Mouse (Mus musculus): ENCODE data around the gene Hist1h3c.

Gene Hist1h3c

DNA sequence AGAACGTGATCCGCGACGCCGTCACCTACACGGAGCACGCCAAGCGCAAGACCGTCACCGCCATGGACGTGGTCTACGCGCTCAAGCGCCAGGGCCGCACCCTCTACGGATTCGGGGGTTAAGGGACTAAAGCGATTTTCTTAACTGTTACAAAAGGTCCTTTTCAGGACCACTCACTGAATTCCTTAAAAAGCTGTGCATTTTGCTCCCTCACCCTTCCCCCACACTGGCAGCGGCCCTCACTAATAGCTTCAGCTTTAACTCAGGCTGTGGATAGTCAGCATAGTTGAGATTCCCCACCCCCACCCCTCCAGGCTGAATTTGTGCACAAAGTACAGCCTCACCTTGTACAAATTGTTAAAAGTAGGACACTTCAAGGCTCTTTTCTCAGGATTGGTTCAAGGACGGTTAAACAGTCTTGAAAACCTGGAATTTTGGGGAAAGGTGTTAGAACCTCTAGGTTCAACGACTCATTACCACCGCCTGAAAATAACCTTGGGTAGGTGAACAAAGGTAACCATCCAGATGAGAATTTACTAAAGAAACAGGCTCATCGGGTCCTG, 11.9 kb upstream of the Hist1h3c start:
- no peak for DNase-seq

DNA sequence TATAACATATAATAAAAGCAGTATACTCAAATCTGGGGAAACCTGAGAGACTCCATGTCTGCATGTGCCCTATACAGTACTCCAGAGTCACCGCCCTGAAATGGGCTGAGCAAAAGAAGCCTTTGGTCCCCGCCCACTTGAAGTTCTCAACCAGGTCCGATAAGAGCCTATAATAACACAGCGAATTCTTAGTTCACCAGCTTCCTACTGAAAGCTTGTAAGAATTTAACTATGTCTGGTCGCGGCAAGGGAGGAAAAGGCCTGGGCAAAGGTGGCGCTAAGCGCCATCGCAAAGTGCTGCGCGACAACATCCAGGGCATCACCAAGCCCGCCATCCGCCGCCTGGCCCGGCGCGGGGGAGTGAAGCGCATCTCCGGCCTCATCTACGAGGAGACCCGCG, 11.4 kb upstream of the Hist1h3c start, which contains the start of gene Hist1h4b:
Gene Hist1h4b, plus strand, starts transcription at position 224 of the 400 bp plus-strand sequence.
- peak; percentile 93 for DNase-seq

DNA sequence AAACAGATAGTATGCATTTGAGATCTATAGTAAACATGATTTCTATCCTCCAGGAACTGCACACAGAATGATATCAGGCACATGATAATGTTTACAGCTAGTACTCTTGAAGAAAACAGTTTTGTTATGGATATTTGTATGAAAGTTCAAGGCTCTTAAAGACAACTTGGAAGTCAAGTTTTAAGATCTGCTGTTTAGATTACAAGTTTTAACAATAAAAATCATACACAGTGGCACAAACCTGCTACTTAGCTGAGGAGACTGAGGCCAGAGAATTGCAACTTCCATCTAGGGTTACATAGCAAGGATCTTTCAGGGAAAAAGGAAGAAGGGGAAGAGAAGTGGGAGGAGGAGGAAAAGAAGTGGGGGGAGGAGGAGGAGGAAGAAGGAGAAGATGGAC, 9.6 kb upstream of the Hist1h3c start:
- no peak for DNase-seq

DNA sequence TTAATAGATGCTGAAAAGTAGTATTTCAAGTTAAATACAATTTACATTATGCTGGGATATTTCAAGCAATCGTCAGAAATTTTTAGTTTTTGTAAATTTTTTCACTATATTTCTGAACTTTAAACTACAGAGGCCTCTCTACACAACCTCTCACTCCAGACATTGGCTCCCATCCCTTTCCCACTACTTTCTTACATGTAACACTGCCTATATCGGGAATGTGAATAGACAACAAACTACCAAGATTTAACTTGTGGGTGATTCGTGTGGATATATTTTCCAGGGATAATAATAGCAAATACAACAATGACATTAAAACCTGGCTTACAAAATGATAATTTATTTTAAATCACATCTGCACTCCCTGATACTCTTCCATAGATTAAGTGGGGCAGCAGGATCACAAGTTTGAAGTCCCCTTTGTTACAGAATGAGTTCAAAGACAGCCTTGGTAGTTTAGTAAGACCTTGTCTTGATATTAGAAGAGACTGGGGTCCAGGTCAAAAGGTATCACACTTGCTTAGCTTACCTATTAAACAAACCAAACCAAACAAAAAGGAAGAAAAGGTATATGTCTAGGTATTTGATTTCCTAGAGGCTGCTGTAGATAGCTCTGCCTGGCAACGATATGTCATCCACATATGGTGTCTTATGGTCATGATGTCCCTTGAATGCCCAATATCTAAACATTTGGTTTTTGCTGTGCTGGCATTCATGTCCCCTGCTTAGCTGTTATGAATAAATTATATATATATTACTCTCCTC, 8.1 kb upstream of the Hist1h3c start:
- no peak for DNase-seq

GRCm38 (mm10) chr13:23752742-23753172, 7.4 kb upstream of the Hist1h3c start:
- DNase-seq, result no peak

DNA sequence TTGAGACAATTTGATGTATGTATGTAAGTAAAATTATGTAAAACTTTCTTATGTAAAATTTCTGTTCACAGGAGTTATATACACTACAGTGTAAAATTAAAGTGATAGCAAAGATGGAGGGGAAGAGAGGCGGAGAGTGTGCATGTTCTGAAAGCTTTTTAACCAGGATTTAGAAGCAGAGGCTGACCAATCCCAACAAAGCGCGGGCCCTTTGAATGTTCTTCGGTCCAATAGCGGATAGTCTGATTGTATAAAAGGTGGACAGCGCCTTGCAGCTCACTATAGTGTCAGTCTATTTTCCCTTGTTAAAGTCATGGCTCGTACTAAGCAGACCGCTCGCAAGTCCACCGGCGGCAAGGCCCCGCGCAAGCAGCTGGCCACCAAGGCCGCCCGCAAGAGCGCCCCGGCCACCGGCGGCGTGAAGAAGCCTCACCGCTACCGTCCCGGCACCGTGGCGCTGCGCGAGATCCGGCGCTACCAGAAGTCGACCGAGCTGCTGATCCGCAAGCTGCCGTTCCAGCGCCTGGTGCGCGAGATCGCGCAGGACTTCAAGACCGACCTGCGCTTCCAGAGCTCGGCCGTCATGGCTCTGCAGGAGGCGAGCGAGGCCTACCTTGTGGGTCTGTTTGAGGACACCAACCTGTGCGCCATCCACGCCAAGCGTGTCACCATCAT, 6.8 kb upstream of the Hist1h3c start, which contains the start of gene Hist1h3b:
Gene Hist1h3b, plus strand, starts transcription at position 201 of the 675 bp plus-strand sequence.
- peak; percentile 92 for DNase-seq

DNA sequence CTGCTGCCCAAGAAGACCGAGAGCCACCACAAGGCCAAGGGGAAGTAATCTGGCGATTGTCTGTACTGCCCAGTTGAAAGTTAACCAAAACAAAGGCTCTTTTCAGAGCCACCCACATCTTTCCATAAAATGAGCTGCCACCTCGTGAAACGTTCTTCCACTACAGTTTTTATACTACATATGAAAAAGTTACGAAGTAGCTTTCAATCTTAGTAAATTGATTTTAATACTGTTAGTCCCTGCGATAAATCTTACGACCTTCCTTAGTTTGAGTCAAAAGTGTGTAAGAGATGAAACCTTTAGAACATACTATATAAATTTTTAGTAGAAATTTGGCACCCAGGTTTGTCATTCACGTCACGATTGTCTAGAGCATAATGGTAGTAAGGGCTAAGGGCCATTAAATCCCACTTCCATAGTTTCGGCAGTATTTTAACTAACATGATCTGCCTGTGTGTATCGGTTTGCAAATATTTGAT, 6.1 kb upstream of the Hist1h3c start:
- no peak for DNase-seq

DNA sequence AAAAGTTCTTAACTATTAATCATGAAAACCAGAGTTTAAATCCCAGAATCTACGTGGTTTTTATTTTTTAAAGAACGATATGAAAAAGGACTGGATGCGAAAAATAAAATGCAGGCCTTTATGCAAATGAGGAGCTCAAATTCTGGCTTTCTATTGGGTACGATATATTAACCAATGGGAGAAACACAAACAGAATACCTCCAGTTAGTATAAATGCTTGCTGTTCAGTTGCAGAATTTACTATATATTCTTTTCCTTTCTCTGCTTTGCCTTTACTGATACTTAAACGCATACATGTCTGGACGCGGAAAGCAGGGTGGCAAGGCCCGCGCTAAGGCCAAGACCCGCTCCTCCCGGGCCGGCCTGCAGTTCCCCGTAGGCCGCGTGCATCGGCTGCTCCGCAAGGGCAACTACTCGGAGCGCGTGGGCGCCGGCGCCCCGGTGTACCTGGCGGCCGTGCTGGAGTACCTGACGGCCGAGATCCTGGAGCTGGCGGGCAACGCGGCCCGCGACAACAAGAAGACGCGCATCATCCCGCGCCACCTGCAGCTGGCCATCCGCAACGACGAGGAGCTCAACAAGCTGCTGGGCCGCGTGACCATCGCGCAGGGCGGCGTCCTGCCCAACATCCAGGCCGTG, 5.6 kb upstream of the Hist1h3c start, which contains the start of gene Hist1h2ab:
Gene Hist1h2ab, plus strand, starts transcription at position 288 of the 639 bp plus-strand sequence.
- peak; percentile 39 for DNase-seq

DNA sequence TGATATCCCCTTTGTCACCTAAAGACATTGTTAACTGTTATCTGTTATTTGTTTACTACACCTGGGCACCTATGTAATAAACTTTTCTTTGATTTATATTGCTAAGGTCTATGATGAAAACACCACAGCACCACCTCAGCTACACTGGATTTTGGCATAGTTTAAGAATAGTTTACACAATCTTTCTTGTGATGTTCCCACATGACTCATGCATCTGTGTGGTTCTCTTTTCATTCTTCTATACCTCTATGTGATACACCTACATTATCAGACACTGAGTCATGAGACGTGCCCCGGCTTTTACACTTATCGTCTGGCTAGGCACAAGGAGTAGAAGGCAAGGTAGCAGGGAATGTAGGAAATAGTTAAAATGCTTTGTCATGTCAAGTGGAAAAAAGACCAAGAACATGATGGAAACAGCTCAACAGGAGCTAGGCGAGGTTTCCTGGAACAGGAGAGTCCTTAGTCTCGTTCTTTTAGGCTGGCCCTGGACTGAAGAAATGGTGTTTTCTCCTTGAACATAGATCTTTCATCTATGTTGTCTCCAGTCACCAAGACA, 4.2 kb upstream of the Hist1h3c start:
- DNase-seq, result no peak

- no peak for DNase-seq
Observed at GRCm38 (mm10) chr13:23747892-23748288, 2.5 kb upstream of the Hist1h3c start.

- no peak for DNase-seq
Observed at GRCm38 (mm10) chr13:23747081-23747891, 1.9 kb upstream of the Hist1h3c start.

DNA sequence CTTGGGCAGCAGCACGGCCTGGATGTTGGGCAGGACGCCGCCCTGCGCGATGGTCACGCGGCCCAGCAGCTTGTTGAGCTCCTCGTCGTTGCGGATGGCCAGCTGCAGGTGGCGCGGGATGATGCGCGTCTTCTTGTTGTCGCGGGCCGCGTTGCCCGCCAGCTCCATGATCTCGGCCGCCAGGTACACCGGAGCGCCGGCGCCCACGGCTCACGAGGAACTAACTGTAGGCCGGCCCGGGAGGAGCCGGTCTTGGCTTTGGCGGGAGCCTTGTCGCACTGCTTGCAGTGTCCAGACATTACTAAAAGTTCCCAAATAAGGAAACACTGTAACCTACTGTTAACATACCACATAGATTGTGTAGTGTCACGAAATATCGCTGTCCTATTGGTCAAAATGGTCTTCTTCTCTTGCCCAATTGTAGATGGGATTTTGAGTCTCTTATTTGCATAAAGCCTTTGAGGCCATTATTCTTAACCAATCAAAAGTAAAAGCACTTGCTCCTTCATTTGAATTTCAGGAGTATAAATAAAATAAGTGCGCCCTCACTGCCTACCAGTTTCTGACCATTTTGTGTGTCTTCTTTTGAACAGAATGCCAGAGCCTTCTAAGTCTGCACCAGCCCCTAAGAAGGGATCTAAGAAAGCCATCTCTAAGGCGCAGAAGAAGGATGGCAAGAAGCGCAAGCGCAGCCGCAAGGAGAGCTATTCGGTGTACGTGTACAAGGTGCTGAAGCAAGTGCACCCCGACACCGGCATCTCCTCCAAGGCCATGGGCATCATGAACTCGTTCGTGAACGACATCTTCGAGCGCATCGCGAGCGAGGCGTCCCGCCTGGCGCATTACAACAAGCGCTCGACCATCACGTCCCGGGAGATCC, 1.0 kb upstream of the Hist1h3c start, which contains the start of gene Hist1h2bb:
Gene Hist1h2bb, plus strand, starts transcription at position 534 of the 880 bp plus-strand sequence.
- DNase-seq, result peak; percentile 75

GRCm38 (mm10) chr13:23744421-23745380, 701 bp downstream of the Hist1h3c start:
- no peak for DNase-seq

GRCm38 (mm10) chr13:23743963-23744362, 1.4 kb downstream of the Hist1h3c start:
- DNase-seq, result no peak

DNA sequence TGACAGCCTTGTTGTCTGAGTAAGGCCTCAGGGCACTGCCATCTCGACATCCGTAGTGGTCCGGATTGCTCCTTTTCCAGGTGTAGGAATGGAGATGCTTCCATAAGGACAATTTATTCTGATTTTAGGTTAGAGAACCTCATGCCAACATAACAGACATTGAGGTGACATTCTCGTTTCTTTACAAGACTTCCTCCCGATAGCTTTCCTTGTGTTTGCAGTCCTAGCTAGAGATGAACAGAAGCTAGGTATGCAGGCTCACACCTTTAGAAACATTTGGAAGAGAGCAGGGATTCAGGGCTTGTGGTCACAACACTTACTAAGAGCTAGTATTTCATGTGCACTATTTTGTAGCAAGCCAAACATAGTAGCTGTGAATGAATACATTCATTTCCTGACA, 2.2 kb downstream of the Hist1h3c start:
- no peak for DNase-seq

DNA sequence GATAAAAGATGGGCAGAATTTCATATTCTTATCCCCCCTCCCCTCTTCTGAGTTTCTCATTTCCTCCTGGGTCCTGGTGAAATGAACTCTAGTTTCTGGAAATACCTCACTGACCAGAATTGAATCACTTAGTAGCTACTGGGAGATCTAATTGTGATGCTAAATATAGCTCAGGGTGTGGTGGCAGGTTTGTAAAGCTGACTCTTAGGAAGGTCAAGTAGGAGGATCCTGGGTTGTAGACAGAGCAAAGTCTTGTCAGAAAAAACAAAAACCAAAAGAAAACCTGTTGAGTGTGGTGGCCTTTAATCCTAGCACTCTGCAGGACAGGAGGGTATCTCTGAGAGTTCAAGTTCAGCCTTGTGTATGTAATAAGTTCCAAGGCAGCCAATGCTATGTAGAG, 3.4 kb downstream of the Hist1h3c start:
- no peak for DNase-seq

GRCm38 (mm10) chr13:23740910-23741309, 4.5 kb downstream of the Hist1h3c start:
- no peak for DNase-seq

DNA sequence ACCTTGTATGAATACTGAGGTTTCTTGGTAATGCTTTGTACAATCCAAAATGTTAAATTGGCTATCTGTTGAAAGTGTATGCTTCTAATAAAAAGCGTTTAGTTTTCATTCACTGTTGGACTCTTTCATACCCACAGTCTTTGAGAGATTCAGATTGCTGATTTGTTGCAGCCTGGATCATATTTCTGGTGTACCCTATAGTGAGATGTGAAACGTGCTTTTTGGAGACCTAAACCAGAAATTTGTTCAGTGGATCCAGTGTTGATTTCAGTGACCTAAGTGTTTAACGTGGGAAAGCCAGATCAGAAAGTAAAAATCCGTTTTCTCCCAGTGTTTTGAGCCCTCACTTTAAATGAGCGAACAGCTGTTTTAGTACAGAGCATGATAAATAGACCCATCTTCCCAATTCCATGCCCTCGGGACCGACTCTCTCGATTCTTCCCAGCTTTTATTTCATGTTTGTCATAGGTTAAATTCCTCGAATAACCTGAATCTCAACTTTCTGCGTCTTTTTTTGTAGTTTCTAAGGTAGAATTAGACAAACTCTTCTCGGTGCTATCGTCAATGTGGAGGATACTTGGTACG, 5.1 kb downstream of the Hist1h3c start:
- no peak for DNase-seq

GRCm38 (mm10) chr13:23739922-23740252, 5.5 kb downstream of the Hist1h3c start:
- no peak for DNase-seq

Data from kidney, postnatal 14 days (tissue).